ENCODE assay signal across 8 mouse cellular contexts in the genomic region with DNA sequence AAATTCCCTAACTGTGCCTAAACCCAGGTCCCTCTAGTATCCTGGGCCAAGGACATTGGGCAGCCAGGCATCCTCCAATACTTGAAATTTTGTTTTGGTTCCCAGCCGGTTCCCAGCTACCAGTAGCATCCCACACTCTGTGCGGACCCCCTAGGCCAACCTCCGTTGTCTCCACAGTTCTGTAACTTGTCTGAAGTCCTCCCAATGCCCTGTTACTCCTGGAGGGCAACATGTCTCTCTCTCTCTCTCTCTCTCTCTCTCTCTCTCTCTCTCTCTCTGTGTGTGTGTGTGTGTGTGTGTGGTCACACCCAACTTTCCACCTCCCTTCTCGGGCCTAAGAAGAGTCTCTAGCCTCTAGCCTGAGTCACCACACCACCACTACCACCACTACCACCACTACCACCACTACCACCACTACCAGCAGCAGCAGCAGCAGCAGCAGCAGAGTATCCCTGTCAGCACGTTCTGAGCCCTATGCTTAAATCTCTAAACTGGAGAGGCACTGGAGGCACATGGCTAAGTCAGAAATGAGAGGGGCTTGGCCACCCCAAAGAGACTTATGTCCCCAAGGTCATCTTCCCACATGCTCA. TPM values are rescaled to one million over a fixed set of nuclear protein-coding genes. Genes with fewer than 3 reads are reported as not detected.
DNase-seq lines count a peak whose midpoint lies in the region; ATAC-seq and TF ChIP-seq lines count a peak whose summit lies in the region.

No protein-coding gene starts in this region.

- peak overlapping the region; percentile 67 for H3K4me2 ChIP-seq in forebrain, embryonic 13.5 days
- peak overlapping the region; percentile 66 for H3K4me2 ChIP-seq in liver, embryonic 14.5 days (ENCODE audit: low read depth)

- H3K27ac ChIP-seq in heart, embryonic 10.5 days, result peak overlapping the region; percentile 99
- peak overlapping the region; percentile 78 for H3K27ac ChIP-seq in forebrain, embryonic 13.5 days
- H3K27ac ChIP-seq in liver, embryonic 14.5 days, result no peak overlapping the region

- peak overlapping the region; percentile 70 for H3K9ac ChIP-seq in forebrain, embryonic 13.5 days
- H3K9ac ChIP-seq in liver, embryonic 14.5 days (replicated peaks), result peak overlapping the region; percentile 50; the same call in 1 of the 2 replicates

- no peak for TF ChIP-seq EP300 in liver, embryonic 14.5 days (IDR thresholded peaks at IDR 0.05; ENCODE audit: low read depth)

- 9% methylated on average over 5 of the region's 5 CpGs for WGBS in heart, embryonic 10.5 days
- 12% methylated on average over 5 of the region's 5 CpGs for WGBS in forebrain, embryonic 13.5 days
- 41% methylated on average over 5 of the region's 5 CpGs for WGBS in liver, embryonic 14.5 days (ENCODE audit: insufficient replicate concordance)

- ATAC-seq in forebrain, embryonic 13.5 days, result no peak
- ATAC-seq in liver, embryonic 14.5 days (ENCODE audit: insufficient read depth), result no peak

- H3K4me3 ChIP-seq in heart, embryonic 10.5 days, result peak overlapping the region; percentile 79
- H3K4me3 ChIP-seq in forebrain, embryonic 13.5 days, result peak overlapping the region; percentile 41
- H3K4me3 ChIP-seq in liver, embryonic 14.5 days (ENCODE audit: insufficient read depth in 1 of 2, low read depth in 2 of 2, low read length in 2 of 2), result peak overlapping the region; percentile 53 to 55

- H3K36me3 ChIP-seq in heart, embryonic 10.5 days, result no peaks in the 10 kb centered on the region
- no peaks in the 10 kb centered on the region for H3K36me3 ChIP-seq in forebrain, embryonic 13.5 days (ENCODE audit: poor library complexity, severe bottlenecking)
- no peaks in the 10 kb centered on the region for H3K36me3 ChIP-seq in liver, embryonic 14.5 days (replicated peaks; ENCODE audit: control insufficient read depth, insufficient read depth, low read depth)

- peaks cover 44% of the 10 kb centered on the region for H3K4me1 ChIP-seq in heart, embryonic 10.5 days
- peaks cover 32% of the 10 kb centered on the region for H3K4me1 ChIP-seq in forebrain, embryonic 13.5 days
- H3K4me1 ChIP-seq in liver, embryonic 14.5 days (replicated peaks; ENCODE audit: control insufficient read depth in 2 of 2, insufficient read depth in 2 of 2, low read length in 1 of 2), result peaks cover 5 to 6% of the 10 kb centered on the region in 2 experiments; a peak in 3 of 4 replicates

- intact Hi-C loops in heart, postnatal 25 days (cut with DNase I), result no loop called here

- H3K27me3 ChIP-seq in heart, embryonic 10.5 days (ENCODE audit: insufficient read depth, poor library complexity, severe bottlenecking), result peaks cover 17% of the 10 kb centered on the region
- H3K27me3 ChIP-seq in forebrain, embryonic 13.5 days, result peaks cover 25% of the 10 kb centered on the region
- H3K27me3 ChIP-seq in liver, embryonic 14.5 days (ENCODE audit: control insufficient read depth, insufficient read depth, low read length), result peaks cover 23% of the 10 kb centered on the region

- no peak for DNase-seq in heart, embryonic 10.5 days (ENCODE audit: low spot score)
- no peak for DNase-seq in heart, postnatal 25 days (ENCODE audit: low spot score)
- peak; percentile 80 for DNase-seq in 3T3-L1 (ENCODE audit: low read depth, low spot score)
- no peak for DNase-seq in liver, embryonic 14.5 days (ENCODE audit: low read depth in 3 of 3, low spot score in 3 of 3)
- no peak for DNase-seq in T-cell, adult 2 months (ENCODE audit: low spot score)
- no peak for DNase-seq in left cerebral cortex, adult 11 months (ENCODE audit: low spot score)
- no peak for DNase-seq in adrenal gland, postnatal 25 days

- TF ChIP-seq CTCF in liver, embryonic 14.5 days (IDR thresholded peaks at IDR 0.05; ENCODE audit: low read depth), result no peak

- no peaks in the 10 kb centered on the region for H3K9me3 ChIP-seq in heart, embryonic 10.5 days
- H3K9me3 ChIP-seq in forebrain, embryonic 13.5 days (replicated peaks), result no peaks in the 10 kb centered on the region
- H3K9me3 ChIP-seq in liver, embryonic 14.5 days (ENCODE audit: control insufficient read depth, low read length), result no peaks in the 10 kb centered on the region

RNA-seq across cellular contexts. Expression of gene Rtkn, which starts 1.1 kb away (rescaled TPM):
- polyA plus RNA-seq in heart, embryonic 10.5 days (2016; fragmentation: Nextera tagmentation; extraction: Ambion mirVana), result 18.4 and 24.4 TPM in 2 replicates
- 1 to 10 TPM; 2.8 to 5.4 TPM for total RNA-seq in heart, postnatal 25 days (2021)
- polyA plus RNA-seq in forebrain, embryonic 13.5 days (2015; fragmentation: Nextera tagmentation; extraction: Ambion mirVana), result 10.4 and 10.5 TPM in 2 replicates
- polyA plus RNA-seq in liver, embryonic 14.5 days (2012; rRNA removed), result 11.1 TPM in 2 replicates
- 5.3 and 5.5 TPM in 2 replicates for polyA plus RNA-seq in liver, embryonic 14.5 days (2014; fragmentation: Nextera tagmentation; extraction: Ambion mirVana)
- 17.6 and 22.6 TPM in 2 replicates for total RNA-seq in adrenal gland, postnatal 25 days (2021)

RNA-seq across cellular contexts. Expression of gene Ino80b, which starts 11.2 kb away (rescaled TPM):
- polyA plus RNA-seq in heart, embryonic 10.5 days (2016; fragmentation: Nextera tagmentation; extraction: Ambion mirVana), result 11.4 and 16.1 TPM in 2 replicates
- total RNA-seq in heart, postnatal 25 days (2021), result 10 to 100 TPM in 1 of 2 experiments, 1 to 10 TPM in 1; 7.0 to 12.7 TPM
- 13.2 and 13.3 TPM in 2 replicates for polyA plus RNA-seq in forebrain, embryonic 13.5 days (2015; fragmentation: Nextera tagmentation; extraction: Ambion mirVana)
- 9.4 and 11.6 TPM in 2 replicates for polyA plus RNA-seq in liver, embryonic 14.5 days (2012; rRNA removed)
- 4.4 and 5.2 TPM in 2 replicates for polyA plus RNA-seq in liver, embryonic 14.5 days (2014; fragmentation: Nextera tagmentation; extraction: Ambion mirVana)
- 24.3 and 31.3 TPM in 2 replicates for total RNA-seq in adrenal gland, postnatal 25 days (2021)

RNA-seq across cellular contexts. Expression of gene Wbp1, which starts 15.0 kb away (rescaled TPM):
- polyA plus RNA-seq in heart, embryonic 10.5 days (2016; fragmentation: Nextera tagmentation; extraction: Ambion mirVana), result 101 and 113 TPM in 2 replicates
- total RNA-seq in heart, postnatal 25 days (2021), result 10 to 100 TPM; 72.5 to 74.0 TPM
- polyA plus RNA-seq in forebrain, embryonic 13.5 days (2015; fragmentation: Nextera tagmentation; extraction: Ambion mirVana), result 239 and 249 TPM in 2 replicates
- 27.7 and 33.6 TPM in 2 replicates for polyA plus RNA-seq in liver, embryonic 14.5 days (2012; rRNA removed)
- 22.0 and 27.1 TPM in 2 replicates for polyA plus RNA-seq in liver, embryonic 14.5 days (2014; fragmentation: Nextera tagmentation; extraction: Ambion mirVana)
- 92.3 and 118 TPM in 2 replicates for total RNA-seq in adrenal gland, postnatal 25 days (2021)

RNA-seq across cellular contexts. Expression of gene Wdr54, which starts 19.8 kb away (rescaled TPM):
- polyA plus RNA-seq in heart, embryonic 10.5 days (2016; fragmentation: Nextera tagmentation; extraction: Ambion mirVana), result 6.9 and 7.3 TPM in 2 replicates
- total RNA-seq in heart, postnatal 25 days (2021), result 1 to 10 TPM; 1.0 to 2.3 TPM
- 17.5 and 18.4 TPM in 2 replicates for polyA plus RNA-seq in forebrain, embryonic 13.5 days (2015; fragmentation: Nextera tagmentation; extraction: Ambion mirVana)
- polyA plus RNA-seq in liver, embryonic 14.5 days (2012; rRNA removed), result 0.15 and 0.44 TPM in 2 replicates
- 0.32 and 0.35 TPM in 2 replicates for polyA plus RNA-seq in liver, embryonic 14.5 days (2014; fragmentation: Nextera tagmentation; extraction: Ambion mirVana)
- total RNA-seq in adrenal gland, postnatal 25 days (2021), result 1.2 and 5.1 TPM in 2 replicates

RNA-seq across cellular contexts. Expression of gene 1700003E16Rik, which starts 19.8 kb away (rescaled TPM):
- polyA plus RNA-seq in heart, embryonic 10.5 days (2016; fragmentation: Nextera tagmentation; extraction: Ambion mirVana), result 0.23 and 0.50 TPM in 2 replicates
- under 1 TPM in 1 of 2 experiments, not detected in 1; 0.17 TPM for total RNA-seq in heart, postnatal 25 days (2021)
- polyA plus RNA-seq in forebrain, embryonic 13.5 days (2015; fragmentation: Nextera tagmentation; extraction: Ambion mirVana), result 2.7 and 3.6 TPM in 2 replicates
- polyA plus RNA-seq in liver, embryonic 14.5 days (2012; rRNA removed), result not detected in 2 replicates
- 0.06 and 0.15 TPM in 2 replicates for polyA plus RNA-seq in liver, embryonic 14.5 days (2014; fragmentation: Nextera tagmentation; extraction: Ambion mirVana)
- total RNA-seq in adrenal gland, postnatal 25 days (2021), result 0.61 and 1.2 TPM in 2 replicates
